Mouse (Mus musculus): ENCODE measurements around the gene Ilkap.

Ilkap gene

GRCm38 (mm10) chr1:91356105-91356504 lies 42.5 kb downstream of the Ilkap start:
- no peak for DNase-seq (ENCODE audit: low read depth, low spot score)

GRCm38 (mm10) chr1:91352277-91352676 lies 46.3 kb downstream of the Ilkap start:
- DNase-seq (ENCODE audit: low read depth, low spot score) = peak; percentile 96

GRCm38 (mm10) chr1:91351249-91351648 lies 47.4 kb downstream of the Ilkap start:
- peak; percentile 47 for DNase-seq (ENCODE audit: low read depth, low spot score)

GRCm38 (mm10) chr1:91350841-91351240 lies 47.8 kb downstream of the Ilkap start, which contains the start of gene Klhl30:
TSS of gene Klhl30 (plus strand) at chr1:91351016.
- no peak for DNase-seq (ENCODE audit: low read depth, low spot score)

- peak; percentile 81 for DNase-seq (ENCODE audit: low read depth, low spot score)
Measured at GRCm38 (mm10) chr1:91346892-91347291, 51.7 kb downstream of the Ilkap start.

- DNase-seq (ENCODE audit: low read depth, low spot score) = no peak
Measured at GRCm38 (mm10) chr1:91344921-91345685, 53.5 kb downstream of the Ilkap start.

- DNase-seq (ENCODE audit: low read depth, low spot score) = no peak
Measured at GRCm38 (mm10) chr1:91344001-91344400, 54.6 kb downstream of the Ilkap start.

GRCm38 (mm10) chr1:91337355-91337754 lies 61.3 kb downstream of the Ilkap start:
- DNase-seq (ENCODE audit: low read depth, low spot score) = no peak

- no peak for DNase-seq (ENCODE audit: low read depth, low spot score)
Measured at GRCm38 (mm10) chr1:91333582-91333981, 65.0 kb downstream of the Ilkap start.

- no peak for DNase-seq (ENCODE audit: low read depth, low spot score)
Measured at GRCm38 (mm10) chr1:91332102-91332501, 66.5 kb downstream of the Ilkap start.

GRCm38 (mm10) chr1:91325488-91326042 lies 73.0 kb downstream of the Ilkap start:
- no peak for DNase-seq (ENCODE audit: low read depth, low spot score)

- no peak for DNase-seq (ENCODE audit: low read depth, low spot score)
Measured at GRCm38 (mm10) chr1:91324646-91325045, 74.0 kb downstream of the Ilkap start.
